Mouse (Mus musculus): ENCODE measurements around the gene Bid. TPM values are rescaled to one million over a fixed set of nuclear protein-coding genes. Genes with fewer than 3 reads are reported as not detected.
A peak's percentile ranks its signal among the peaks of the same experiment; 100 is the strongest.

Gene Bid
- 16.4 and 17.0 TPM in 2 replicates for polyA plus RNA-seq (2015; fragmentation: Nextera tagmentation; extraction: Ambion mirVana)

DNA sequence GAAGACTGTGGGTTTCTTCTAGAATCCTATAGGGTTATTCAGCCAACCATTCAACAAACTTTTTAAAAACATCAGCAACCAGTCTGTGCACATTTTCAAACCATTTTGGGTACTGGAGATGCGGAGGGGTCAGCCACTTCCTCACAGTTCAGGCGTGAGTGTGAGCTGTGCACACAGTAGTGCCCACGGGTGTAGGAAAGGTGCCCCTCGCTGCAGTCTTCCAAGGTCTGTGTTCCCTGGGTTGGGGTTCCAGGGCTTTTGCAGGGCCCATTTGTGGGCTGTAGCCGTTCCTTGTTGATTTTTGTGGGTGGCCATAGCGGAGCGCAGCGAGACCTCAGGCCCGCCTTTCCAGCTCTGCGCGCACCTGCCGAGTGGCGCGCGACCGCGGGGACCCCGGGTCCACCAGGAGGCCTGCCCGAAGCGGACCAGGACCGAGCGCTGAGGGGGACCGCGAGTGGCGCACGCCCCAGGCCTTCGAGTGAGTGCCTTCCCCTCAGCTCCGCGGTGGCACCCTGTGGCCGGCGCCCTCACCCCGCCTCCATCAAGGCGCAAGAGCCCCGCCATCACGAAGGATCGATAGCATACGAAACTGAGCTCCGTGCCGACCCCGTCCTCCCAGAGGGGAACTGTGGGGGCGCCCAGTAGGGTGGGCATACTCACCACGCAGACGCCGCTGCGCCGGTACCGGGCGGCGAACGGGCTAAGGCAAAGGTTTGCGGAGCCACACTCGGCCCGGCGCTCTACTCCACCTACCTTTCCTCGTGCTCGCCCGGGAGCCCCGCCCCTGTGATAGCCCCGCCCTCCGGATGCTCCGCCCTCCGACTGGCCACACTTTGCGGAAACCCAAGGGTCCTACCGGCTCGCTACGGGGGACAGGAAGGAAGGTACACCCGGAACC lies at the start of gene Bid:
Bid (minus strand) TSS at position 780 of the 898 bp plus-strand sequence.
- Histone ChIP-seq H3K9me3 (no peaks in the 10 kb centered on the region), H3K4me3 (peak within 1 kb of the TSS; percentile 63), H3K36me3 (no peaks in the 10 kb centered on the region), H3K27me3 (no peaks in the 10 kb centered on the region), H3K9ac (peak within 1 kb of the TSS; percentile 39), H3K27ac (no peak within 1 kb of the TSS), H3K4me2 (peak within 1 kb of the TSS; percentile 95), H3K4me1 (peaks cover 18% of the 10 kb centered on the region; the same call in 1 of the 2 replicates)
- 2% methylated on average over 67 of the region's 67 CpGs for WGBS
- ATAC-seq (ENCODE audit: insufficient number of reproducible peaks, low FRiP score, low TSS enrichment, low read depth) = peak; percentile 80

DNA sequence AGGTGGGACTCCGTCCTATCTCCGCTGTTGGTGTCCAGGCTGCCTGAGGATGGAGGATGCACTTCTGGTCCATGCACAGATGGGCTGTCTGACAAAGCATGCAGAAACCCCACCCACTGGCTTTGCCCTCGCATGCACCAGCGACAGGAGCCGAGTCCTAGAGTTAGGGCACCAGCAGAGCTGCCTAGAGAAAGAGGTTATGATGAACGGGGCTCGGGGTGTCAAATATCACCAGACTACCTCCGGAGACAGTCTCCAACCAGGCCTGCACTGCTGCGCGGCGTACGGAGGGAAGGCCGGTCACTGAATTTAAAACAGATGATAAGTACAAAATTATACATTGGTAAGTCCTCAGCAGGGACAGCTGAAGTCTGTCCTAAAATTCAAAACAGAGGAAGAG lies 49.2 kb upstream of the Bid start:
- 19% methylated on average over 13 of the region's 13 CpGs for WGBS
- H3K27ac ChIP-seq = no peak overlapping the region
- ATAC-seq (ENCODE audit: insufficient number of reproducible peaks, low FRiP score, low TSS enrichment, low read depth) = no peak

DNA sequence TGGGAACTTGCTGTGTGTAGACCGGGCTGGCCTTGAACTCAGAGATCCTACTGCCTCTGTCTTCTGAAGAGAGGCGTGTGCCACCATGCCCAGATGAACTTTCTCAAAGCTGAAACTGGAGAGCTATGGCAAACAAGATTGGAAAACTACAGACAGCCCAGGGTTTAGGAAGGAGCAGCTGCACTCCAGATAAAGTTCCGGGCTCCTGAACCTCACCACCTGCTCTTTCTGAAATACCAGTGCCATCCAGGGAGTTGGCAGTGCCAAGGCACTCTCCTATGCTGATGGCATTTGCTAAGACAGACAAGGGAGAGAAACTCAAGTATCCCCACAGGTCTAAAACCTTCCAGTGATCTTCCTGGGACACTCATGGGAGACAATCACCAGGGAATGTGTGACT lies 47.5 kb upstream of the Bid start:
- H3K27me3 ChIP-seq = no peaks in the 10 kb centered on the region
- H3K4me1 ChIP-seq = no peaks in the 10 kb centered on the region
- no peaks in the 10 kb centered on the region for H3K9me3 ChIP-seq
- ATAC-seq (ENCODE audit: insufficient number of reproducible peaks, low FRiP score, low TSS enrichment, low read depth) = no peak
- H3K9ac ChIP-seq = no peak overlapping the region
- WGBS = 86% methylated on average over 3 of the region's 3 CpGs
- peaks cover 11% of the 10 kb centered on the region for H3K36me3 ChIP-seq
- no peak overlapping the region for H3K4me2 ChIP-seq
- no peak overlapping the region for H3K4me3 ChIP-seq
- H3K27ac ChIP-seq = no peak overlapping the region

More for the DNA sequence above, 49.2 kb upstream of the Bid start:
- Histone ChIP-seq H3K9me3 (no peaks in the 10 kb centered on the region), H3K27me3 (no peaks in the 10 kb centered on the region), H3K36me3 (peaks cover 17% of the 10 kb centered on the region), H3K4me1 (no peaks in the 10 kb centered on the region), H3K4me3 (no peak overlapping the region), H3K9ac (no peak overlapping the region), H3K4me2 (no peak overlapping the region)

DNA sequence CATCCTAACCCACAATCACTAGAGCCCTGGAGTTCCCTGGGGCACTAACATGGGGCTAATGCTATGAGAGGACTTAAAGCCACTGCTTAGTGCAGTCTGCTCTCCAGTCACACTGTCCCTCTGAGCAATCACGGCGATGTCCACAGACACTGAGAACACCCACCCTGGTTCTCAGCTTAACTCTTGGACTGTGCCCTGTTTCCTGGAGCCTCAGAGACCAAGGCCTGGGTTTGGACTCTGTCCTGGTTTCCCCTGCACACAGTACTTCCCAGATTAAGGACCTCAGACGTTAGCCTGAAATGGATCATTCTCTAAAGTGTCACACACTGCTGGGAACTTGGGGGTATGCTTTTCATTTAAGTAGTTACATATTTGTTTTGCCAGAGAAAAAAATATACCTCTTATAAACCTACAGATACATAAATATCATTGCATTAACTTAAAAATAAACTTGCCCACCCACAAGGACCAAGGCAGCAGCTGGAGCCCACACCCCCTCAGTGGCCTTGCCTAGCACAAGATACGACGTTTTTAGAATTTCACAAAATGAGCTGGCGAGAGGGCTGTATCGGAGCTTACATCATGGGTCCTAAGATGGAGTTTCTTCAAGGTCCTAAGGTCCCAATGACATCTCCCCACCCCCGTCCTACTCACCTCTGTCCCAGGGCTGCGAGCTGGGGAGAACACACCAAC lies 43.8 kb upstream of the Bid start:
- H3K4me3 ChIP-seq = no peak overlapping the region
- H3K27ac ChIP-seq = no peak overlapping the region
- H3K36me3 ChIP-seq = peaks cover 40% of the 10 kb centered on the region
- H3K4me2 ChIP-seq = no peak overlapping the region
- no peaks in the 10 kb centered on the region for H3K4me1 ChIP-seq
- H3K9ac ChIP-seq = no peak overlapping the region
- no peaks in the 10 kb centered on the region for H3K9me3 ChIP-seq
- H3K27me3 ChIP-seq = no peaks in the 10 kb centered on the region
- no peak for ATAC-seq (ENCODE audit: insufficient number of reproducible peaks, low FRiP score, low TSS enrichment, low read depth)
- WGBS = 84% methylated on average over 9 of the region's 9 CpGs

DNA sequence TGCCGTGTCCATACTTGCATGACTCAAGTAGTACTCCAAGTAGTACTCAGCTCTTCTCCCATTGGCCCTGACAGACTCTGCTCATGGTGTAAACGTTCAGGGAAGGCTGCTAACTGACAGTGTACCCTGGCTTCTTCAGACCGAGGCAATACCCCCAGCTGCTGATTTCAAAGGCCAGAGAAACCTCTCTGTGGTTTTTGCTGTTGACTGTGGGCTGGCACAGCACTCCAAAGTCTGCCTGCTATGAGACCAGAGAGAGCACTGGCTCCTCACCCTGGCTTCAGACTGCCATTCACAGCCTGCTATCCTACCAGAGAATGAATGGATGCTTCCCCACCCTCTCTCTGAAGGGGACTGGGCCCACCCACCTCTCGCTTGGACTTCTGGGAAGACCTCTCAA lies 40.7 kb upstream of the Bid start:
- H3K4me2 ChIP-seq = no peak overlapping the region
- no peak overlapping the region for H3K27ac ChIP-seq
- no peak for ATAC-seq (ENCODE audit: insufficient number of reproducible peaks, low FRiP score, low TSS enrichment, low read depth)
- H3K36me3 ChIP-seq = peaks cover 42% of the 10 kb centered on the region
- WGBS = 67% methylated on average over 4 of the region's 4 CpGs
- no peaks in the 10 kb centered on the region for H3K4me1 ChIP-seq
- H3K9me3 ChIP-seq = no peaks in the 10 kb centered on the region
- H3K9ac ChIP-seq = no peak overlapping the region
- no peaks in the 10 kb centered on the region for H3K27me3 ChIP-seq
- no peak overlapping the region for H3K4me3 ChIP-seq

DNA sequence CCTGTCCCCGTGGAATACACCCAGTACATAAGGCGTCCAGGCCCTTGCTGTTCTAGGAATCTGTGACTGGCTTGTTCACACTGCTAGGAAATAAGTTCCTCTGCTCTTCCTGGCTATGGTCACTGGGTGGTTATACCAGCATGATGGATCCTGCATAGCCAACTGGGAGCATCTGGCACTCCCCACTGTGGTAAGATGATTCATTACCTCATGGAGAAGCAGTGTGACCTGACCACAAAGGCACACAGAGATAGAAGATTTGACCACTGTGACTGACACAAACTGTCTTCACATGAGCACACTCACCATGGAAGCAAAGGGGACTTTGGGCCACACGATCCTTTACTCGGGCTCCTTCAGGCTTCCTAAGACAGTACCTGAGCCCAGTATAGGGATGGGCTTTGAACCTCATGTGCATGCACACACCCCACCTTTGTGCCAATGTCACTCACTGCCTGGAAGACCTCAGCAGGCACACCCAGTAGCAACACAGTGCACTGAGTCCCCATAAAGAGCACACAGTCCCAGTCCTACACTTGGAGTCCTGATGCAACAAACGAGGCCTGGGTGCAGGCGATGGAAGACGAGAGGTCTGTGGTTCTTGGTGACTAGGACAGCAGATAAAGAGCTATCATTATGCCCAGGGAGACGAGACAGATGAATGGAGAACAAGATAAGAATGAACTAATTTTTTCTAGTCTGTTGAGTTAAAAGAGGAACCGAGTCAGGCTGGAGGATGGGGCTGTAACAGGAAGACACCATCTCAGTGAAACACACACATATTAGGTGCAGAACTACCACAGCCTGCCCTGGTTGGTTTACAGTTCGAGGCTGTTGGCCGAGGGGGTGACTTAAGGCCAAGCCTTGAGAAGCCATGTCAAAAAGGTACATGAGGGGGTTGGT lies 39.9 kb upstream of the Bid start:
- H3K4me1 ChIP-seq = no peaks in the 10 kb centered on the region
- H3K27ac ChIP-seq = no peak overlapping the region
- no peak overlapping the region for H3K9ac ChIP-seq
- ATAC-seq (ENCODE audit: insufficient number of reproducible peaks, low FRiP score, low TSS enrichment, low read depth) = no peak
- peaks cover 42% of the 10 kb centered on the region for H3K36me3 ChIP-seq
- no peak overlapping the region for H3K4me2 ChIP-seq
- WGBS = 88% methylated on average over 11 of the region's 11 CpGs
- no peak overlapping the region for H3K4me3 ChIP-seq
- no peaks in the 10 kb centered on the region for H3K9me3 ChIP-seq
- no peaks in the 10 kb centered on the region for H3K27me3 ChIP-seq

DNA sequence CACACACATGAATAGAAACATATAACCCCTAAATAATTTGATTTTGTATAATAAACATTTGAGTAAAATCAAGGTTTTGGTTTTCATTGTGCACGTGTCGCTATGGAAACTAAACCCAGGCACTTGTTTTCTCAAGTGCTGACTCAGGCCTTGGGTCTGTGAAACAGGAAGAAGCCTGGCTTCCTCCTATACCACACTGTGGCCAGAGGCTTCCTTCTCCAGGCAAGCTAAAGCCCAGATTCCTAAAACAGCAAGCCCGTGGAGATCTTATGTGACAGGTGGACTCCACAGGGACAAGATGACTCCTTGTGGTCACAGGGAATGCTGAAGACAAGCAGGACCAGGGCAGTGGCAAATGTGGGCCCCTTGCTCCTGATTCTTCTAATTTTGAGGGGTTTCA lies 38.6 kb upstream of the Bid start:
- no peaks in the 10 kb centered on the region for H3K9me3 ChIP-seq
- H3K4me1 ChIP-seq = no peaks in the 10 kb centered on the region
- 70% methylated on average over 3 of the region's 3 CpGs for WGBS
- H3K9ac ChIP-seq = no peak overlapping the region
- peaks cover 34% of the 10 kb centered on the region for H3K36me3 ChIP-seq
- no peak overlapping the region for H3K4me3 ChIP-seq
- ATAC-seq (ENCODE audit: insufficient number of reproducible peaks, low FRiP score, low TSS enrichment, low read depth) = no peak
- no peak overlapping the region for H3K27ac ChIP-seq
- H3K27me3 ChIP-seq = no peaks in the 10 kb centered on the region
- no peak overlapping the region for H3K4me2 ChIP-seq

DNA sequence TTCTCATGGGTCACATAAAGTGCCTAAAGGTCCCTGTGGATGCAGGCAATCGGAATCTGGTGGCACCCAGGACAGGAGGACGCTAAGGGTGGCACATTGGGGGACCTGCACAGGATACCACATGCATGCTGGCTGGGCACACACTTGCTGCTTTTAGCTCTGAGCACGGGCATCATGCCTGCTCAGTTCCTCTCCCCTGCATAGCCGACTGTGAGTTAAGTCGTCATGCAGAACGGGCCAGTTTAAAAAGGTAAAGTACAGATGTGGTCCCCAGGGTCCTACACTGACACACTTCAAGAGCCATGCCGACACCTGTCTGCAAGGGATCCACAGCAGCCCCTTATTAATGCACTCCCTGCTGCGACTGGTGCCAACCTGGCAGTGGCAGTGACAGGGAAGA lies 37.6 kb upstream of the Bid start:
- 80% methylated on average over 8 of the region's 8 CpGs for WGBS
- Histone ChIP-seq H3K27me3 (no peaks in the 10 kb centered on the region), H3K9ac (no peak overlapping the region), H3K27ac (no peak overlapping the region), H3K4me1 (no peaks in the 10 kb centered on the region), H3K9me3 (no peaks in the 10 kb centered on the region), H3K36me3 (peaks cover 32% of the 10 kb centered on the region), H3K4me2 (no peak overlapping the region), H3K4me3 (no peak overlapping the region)
- no peak for ATAC-seq (ENCODE audit: insufficient number of reproducible peaks, low FRiP score, low TSS enrichment, low read depth)

DNA sequence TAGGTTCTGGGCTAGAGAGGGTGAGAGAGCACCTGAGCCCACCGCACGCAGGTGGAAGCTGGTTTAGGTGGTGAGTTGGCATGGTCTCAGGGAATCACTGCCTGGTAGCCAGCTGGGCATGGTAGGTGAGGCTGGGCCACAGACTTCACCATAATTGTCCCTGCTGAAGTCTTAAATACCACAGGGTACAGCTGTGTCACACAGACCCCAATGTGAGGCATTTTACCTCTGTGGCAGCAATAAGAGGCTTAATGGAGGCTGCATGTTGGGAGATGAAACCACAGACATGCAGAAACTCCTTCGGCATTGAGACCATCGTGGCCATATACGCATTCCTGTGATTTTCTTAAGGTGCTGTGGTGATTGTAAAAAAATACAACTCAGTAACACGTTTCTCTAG lies 35.8 kb upstream of the Bid start:
- H3K27ac ChIP-seq = no peak overlapping the region
- no peak overlapping the region for H3K4me2 ChIP-seq
- H3K27me3 ChIP-seq = no peaks in the 10 kb centered on the region
- H3K4me1 ChIP-seq = no peaks in the 10 kb centered on the region
- ATAC-seq (ENCODE audit: insufficient number of reproducible peaks, low FRiP score, low TSS enrichment, low read depth) = no peak
- WGBS = 86% methylated on average over 6 of the region's 6 CpGs
- H3K4me3 ChIP-seq = no peak overlapping the region
- H3K9me3 ChIP-seq = no peaks in the 10 kb centered on the region
- H3K36me3 ChIP-seq = peaks cover 16% of the 10 kb centered on the region
- no peak overlapping the region for H3K9ac ChIP-seq

DNA sequence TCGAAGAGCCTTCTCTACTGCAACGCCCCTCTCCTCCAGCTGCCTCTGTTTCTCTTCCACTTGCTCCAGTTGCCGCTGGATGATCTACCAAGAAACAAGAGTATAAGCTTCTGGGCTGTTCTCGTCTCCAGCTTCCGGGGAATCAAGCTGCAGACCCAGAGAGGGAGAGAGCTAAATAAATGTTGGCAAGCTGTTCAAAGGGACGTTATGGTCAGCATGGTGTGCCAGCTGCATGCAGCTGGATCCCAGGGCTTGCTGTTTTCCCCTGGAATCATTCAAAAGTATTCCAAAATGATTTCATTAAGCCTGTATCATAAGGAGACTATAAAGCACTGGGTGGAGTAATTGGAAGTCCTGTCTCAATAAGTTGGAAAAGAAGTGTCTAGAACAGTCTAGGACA lies 34.7 kb upstream of the Bid start:
- no peaks in the 10 kb centered on the region for H3K9me3 ChIP-seq
- H3K4me2 ChIP-seq = no peak overlapping the region
- H3K4me3 ChIP-seq = no peak overlapping the region
- H3K27me3 ChIP-seq = no peaks in the 10 kb centered on the region
- no peak overlapping the region for H3K27ac ChIP-seq
- H3K36me3 ChIP-seq = peaks cover 17% of the 10 kb centered on the region
- WGBS = 79% methylated on average over 6 of the region's 6 CpGs
- ATAC-seq (ENCODE audit: insufficient number of reproducible peaks, low FRiP score, low TSS enrichment, low read depth) = no peak
- H3K4me1 ChIP-seq = no peaks in the 10 kb centered on the region
- H3K9ac ChIP-seq = no peak overlapping the region

DNA sequence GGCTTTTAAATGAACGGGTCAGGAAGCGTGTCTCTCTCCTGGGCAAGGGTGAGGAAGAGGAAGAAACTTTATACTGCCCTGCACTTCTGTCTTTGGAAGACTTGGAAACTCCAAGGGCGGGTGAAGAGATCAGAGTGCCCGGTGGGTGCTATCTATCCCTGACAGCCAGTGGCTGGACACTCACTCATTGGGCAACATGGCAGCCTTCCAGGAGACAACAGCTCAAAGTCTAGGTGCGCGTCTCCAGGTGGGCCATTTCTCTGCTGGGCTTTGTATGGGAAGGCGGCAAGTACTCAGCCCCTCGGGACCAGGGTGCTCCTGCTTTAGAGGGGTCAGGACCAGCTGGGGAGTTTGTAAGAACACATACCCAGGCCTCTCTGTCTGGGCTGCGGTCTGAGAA lies 28.9 kb upstream of the Bid start:
- H3K9ac ChIP-seq = no peak overlapping the region

More for the DNA sequence above, 28.9 kb upstream of the Bid start:
- no peaks in the 10 kb centered on the region for H3K27me3 ChIP-seq
- H3K9me3 ChIP-seq = no peaks in the 10 kb centered on the region
- H3K4me2 ChIP-seq = no peak overlapping the region
- H3K27ac ChIP-seq = no peak overlapping the region
- peaks cover 20% of the 10 kb centered on the region; the same call in 1 of the 2 replicates for H3K36me3 ChIP-seq
- WGBS = 92% methylated on average over 9 of the region's 9 CpGs
- ATAC-seq (ENCODE audit: insufficient number of reproducible peaks, low FRiP score, low TSS enrichment, low read depth) = no peak
- H3K4me1 ChIP-seq = no peaks in the 10 kb centered on the region
- H3K4me3 ChIP-seq = no peak overlapping the region
